Mouse (Mus musculus): ENCODE measurements around the gene Ascc3. TPM values are rescaled to one million over a fixed set of nuclear protein-coding genes. Genes with fewer than 3 reads are reported as not detected.
A peak's percentile ranks its signal among the peaks of the same experiment; 100 is the strongest.

The Ascc3 gene
- total RNA-seq, 2 experiments from 2014 or later = 23.6 to 26.5 TPM

DNA sequence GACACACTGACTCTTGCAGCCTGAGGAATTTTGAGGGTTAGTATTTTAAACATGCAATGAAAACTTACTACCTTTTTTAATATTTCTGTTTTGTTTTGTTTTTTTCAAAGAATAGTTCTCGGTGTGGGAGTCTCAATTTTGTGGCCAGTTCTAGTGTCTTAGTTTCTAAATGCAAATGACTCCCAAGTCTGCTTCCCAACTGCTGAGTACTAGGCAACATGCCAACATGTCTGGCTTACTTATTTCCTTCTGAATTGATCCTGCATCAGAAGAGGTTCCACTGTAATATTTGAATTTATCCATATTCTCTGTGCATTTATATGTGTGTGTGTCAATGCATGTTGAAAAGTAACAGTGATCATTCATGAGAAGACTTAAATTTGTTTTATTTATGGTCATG, 119.3 kb downstream of the Ascc3 start:
- DNase-seq (ENCODE audit: low spot score in 2 of 2) = no peak
- intact Hi-C loops (cut with DNase I) = no loop called here

DNA sequence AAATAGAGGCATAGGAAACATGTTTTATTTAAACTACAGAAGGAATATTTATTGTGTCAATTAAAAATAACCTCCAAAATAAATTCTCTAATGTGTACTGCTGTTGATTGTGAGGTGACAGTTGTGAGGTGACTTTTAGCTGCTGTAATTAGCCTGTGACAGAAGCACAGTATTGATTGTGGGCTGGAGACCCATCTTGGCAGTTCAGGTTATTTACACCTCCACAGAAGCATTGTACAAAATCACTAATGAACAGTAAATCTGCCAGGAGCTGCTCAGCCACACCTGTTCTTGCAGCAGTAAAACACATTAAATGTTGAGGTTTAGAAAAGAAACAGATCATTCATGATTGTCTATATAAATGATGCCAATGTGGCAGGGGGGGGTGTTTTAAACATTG, 141.0 kb downstream of the Ascc3 start:
- intact Hi-C loops (cut with DNase I) = no loop called here
- no peak for DNase-seq (ENCODE audit: low spot score in 2 of 2)

- DNase-seq (ENCODE audit: low spot score in 2 of 2) = no peak
- intact Hi-C loops (cut with DNase I) = no loop called here
Measured at GRCm38 (mm10) chr10:50762069-50762468, 169.6 kb downstream of the Ascc3 start.

GRCm38 (mm10) chr10:50762984-50763383, 170.5 kb downstream of the Ascc3 start:
- no peak for DNase-seq (ENCODE audit: low spot score in 2 of 2)
- intact Hi-C loops (cut with DNase I) = no loop called here

- intact Hi-C loops (cut with DNase I) = no loop called here
- DNase-seq (ENCODE audit: low spot score in 2 of 2) = no peak
Measured at GRCm38 (mm10) chr10:50763457-50764310, 171.2 kb downstream of the Ascc3 start.

DNA sequence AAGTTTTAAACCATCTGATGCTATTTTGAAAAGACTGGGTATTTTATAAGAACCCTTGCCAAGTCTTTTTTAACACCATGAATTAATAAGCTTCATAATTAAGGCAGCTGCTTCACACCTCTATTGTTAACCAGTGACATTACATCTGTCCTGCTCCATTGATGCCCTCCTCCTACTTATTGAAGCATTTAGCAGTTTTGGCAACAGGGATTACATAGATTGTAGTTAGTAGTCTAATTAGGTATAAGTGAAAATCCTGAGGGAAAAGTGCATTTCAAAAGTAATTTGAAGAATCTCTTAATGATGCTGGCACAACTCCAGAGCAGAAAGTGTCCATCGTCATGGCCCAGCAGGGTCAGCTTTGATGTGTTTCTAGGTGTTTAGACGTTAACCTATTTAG, 180.3 kb downstream of the Ascc3 start:
- no peak for DNase-seq (ENCODE audit: low spot score in 2 of 2)
- intact Hi-C loops (cut with DNase I) = no loop called here

DNA sequence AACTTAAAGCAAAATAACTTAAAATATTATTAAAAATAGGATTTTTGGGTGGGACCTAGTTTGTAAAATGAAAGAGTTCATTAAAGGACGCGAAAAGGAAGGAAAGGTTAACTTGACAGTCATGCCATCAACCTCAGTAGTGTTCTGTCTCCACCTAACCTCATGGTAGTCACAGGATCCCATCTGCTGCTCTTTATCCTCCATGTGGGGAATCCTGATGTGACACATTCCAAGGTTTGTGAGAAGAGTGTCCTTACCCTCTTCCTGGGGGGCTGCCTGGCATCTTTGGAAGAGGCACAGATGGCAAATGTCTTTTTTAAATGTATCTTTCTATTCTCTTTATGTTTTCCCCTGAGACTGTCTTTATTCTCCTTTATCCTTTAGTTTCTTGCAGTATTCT, 181.4 kb downstream of the Ascc3 start:
- intact Hi-C loops (cut with DNase I) = no loop called here

DNA sequence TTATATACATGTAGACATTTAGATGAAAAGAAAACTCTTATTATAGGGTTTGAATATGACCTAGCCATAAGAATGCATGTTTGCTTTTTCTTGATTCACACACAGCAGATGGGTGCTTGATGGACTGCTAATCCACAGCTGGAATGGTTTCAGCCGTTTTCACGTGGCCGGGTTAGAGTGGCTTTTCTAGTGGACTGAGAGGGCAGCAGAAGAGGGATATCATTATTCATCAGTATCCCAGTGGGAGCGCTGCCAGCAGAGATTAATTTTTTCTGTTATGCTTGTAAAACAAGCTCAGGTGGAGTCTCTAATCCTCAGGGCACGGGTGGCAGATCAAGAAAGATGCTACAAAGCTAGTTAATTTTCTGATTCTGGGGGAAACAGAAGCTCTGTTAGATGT, 200.4 kb downstream of the Ascc3 start:
- no peak for DNase-seq (ENCODE audit: low spot score in 2 of 2)
- intact Hi-C loops (cut with DNase I) = no loop called here

More for the DNA sequence above, 181.4 kb downstream of the Ascc3 start:
- no peak for DNase-seq (ENCODE audit: low spot score in 2 of 2)

DNA sequence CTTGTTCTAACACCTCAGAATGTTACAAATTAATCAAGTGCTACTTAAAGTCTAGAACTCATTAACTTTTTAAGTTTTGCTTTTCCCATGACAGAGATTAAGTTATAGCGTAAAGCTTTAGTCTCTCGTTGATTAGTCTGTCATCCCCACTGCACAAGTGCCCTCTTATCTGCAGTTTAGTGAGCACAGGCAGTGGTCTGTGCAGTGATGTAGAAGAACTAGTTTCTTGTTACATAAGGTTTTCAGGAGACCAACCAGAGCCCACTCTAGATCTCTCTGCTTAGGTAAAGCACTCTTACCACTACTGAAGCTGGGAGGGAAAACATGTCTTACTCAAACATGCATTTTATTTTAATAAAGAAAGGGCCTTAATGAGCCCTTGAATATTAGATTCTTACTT, 209.1 kb downstream of the Ascc3 start:
- DNase-seq (ENCODE audit: low spot score in 2 of 2) = no peak
- intact Hi-C loops (cut with DNase I) = no loop called here

- intact Hi-C loops (cut with DNase I) = no loop called here
- no peak for DNase-seq (ENCODE audit: low spot score in 2 of 2)
Measured at GRCm38 (mm10) chr10:50802380-50802779, 209.9 kb downstream of the Ascc3 start.

- intact Hi-C loops (cut with DNase I) = no loop called here
Measured at GRCm38 (mm10) chr10:50806166-50806565, 213.7 kb downstream of the Ascc3 start.

DNA sequence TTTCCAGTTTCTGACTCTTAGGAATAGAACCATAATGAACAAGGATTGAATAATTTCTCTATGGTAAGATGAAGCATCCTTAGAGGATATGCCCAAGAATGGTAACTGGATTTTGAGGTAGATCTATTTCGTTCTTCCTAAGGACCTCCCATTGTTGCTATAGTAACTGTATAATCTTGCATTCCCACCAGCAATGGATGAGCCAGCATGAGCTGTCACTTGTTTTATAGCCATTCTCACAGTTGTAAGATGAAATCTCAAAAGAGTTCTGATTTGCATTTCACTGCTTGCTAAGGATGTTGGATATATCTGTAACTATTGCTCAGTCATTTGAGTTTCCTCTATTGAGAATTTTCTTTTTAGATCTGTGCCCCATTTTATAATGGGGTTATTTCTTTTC, 229.9 kb downstream of the Ascc3 start:
- intact Hi-C loops (cut with DNase I) = no loop called here
- DNase-seq (ENCODE audit: low spot score in 2 of 2) = peak in 1 of 2 experiments; percentile 18

More at GRCm38 (mm10) chr10:50806166-50806565, 213.7 kb downstream of the Ascc3 start:
- no peak for DNase-seq (ENCODE audit: low spot score in 2 of 2)

- intact Hi-C loops (cut with DNase I) = no loop called here
- DNase-seq (ENCODE audit: low spot score in 2 of 2) = no peak
Measured at GRCm38 (mm10) chr10:50826829-50827228, 234.4 kb downstream of the Ascc3 start.

GRCm38 (mm10) chr10:50834533-50834932, 242.1 kb downstream of the Ascc3 start:
- no peak for DNase-seq (ENCODE audit: low spot score in 2 of 2)
- intact Hi-C loops (cut with DNase I) = no loop called here

DNA sequence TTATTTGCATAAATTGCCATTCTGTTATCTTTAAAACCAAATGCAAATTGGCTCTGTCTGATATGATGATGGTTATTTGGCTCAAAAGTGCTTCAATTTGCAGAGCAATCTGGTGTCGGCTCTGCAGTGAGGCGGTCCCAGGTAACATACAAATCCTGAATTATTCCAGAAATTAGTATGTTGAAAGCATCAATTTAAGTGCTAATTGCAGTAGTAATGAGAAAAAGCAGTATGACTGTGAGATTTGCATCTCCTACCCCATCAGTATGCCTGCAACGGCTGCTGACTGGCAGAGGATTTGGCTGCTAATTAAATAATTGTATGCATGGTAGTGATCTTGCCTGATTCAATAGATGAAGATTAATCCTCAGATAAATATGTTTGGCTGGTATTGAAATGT, 250.9 kb downstream of the Ascc3 start:
- intact Hi-C loops (cut with DNase I) = no loop called here
- no peak for DNase-seq (ENCODE audit: low spot score in 2 of 2)

DNA sequence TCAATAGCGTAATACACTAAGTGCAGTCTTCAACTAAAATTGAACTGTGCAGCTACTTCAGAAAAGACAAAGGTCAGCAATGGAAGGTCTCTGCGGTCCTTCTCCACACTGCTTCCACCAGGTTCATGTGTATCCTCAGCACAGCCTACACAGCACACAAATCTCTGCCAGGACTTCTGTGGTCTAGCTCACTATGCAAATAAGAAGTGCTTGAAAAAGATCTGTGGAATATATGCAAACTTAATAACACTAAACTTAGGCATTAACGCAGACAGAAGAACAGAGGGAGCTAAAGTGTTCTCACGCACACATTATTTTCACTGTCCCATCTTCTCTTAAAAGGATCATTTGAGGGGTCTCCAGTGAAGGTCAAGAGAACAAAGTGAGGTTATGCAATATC, 275.7 kb downstream of the Ascc3 start:
- intact Hi-C loops (cut with DNase I) = loop anchor here (10.0 kb wide), 1 partner anchor 163 kb away; no protein-coding TSS in a partner anchor
- DNase-seq (ENCODE audit: low spot score in 2 of 2) = no peak

GRCm38 (mm10) chr10:50876952-50877351, 284.5 kb downstream of the Ascc3 start:
- intact Hi-C loops (cut with DNase I) = no loop called here
- DNase-seq (ENCODE audit: low spot score in 2 of 2) = no peak

- no peak for DNase-seq (ENCODE audit: low spot score in 2 of 2)
- intact Hi-C loops (cut with DNase I) = no loop called here
Measured at GRCm38 (mm10) chr10:50881476-50882069, 289.1 kb downstream of the Ascc3 start.

DNA sequence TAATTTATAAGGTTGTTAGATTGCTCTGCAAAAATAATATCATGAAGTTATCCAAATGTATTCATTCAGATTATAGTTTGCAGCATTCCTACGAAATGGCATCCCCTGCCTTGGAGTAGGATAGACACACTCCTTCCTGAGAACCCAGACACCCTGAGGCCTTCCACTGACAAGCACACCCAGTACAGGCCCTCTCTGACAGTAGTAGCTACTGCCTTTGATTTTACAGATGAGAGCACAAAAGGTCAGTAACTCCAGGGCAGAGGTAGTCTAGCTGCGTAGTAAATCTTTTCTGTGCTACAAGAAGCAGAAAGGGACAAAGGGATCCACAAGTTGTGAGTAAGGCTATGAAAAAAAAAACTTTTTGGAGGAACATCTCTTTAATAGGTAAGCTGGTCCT, 289.9 kb downstream of the Ascc3 start:
- no peak for DNase-seq (ENCODE audit: low spot score in 2 of 2)
- intact Hi-C loops (cut with DNase I) = no loop called here

- intact Hi-C loops (cut with DNase I) = no loop called here
Measured at GRCm38 (mm10) chr10:50886305-50886704, 293.8 kb downstream of the Ascc3 start.

GRCm38 (mm10) chr10:50890621-50891020, 298.2 kb downstream of the Ascc3 start:
- no peak for DNase-seq (ENCODE audit: low spot score in 2 of 2)
- intact Hi-C loops (cut with DNase I) = loop anchor here (5.0 kb wide), 1 partner anchor 1132 kb away; the partner anchor contains the start of gene Vgll2

More at GRCm38 (mm10) chr10:50886305-50886704, 293.8 kb downstream of the Ascc3 start:
- DNase-seq (ENCODE audit: low spot score in 2 of 2) = no peak

All from left cerebral cortex, postnatal 14 days (tissue).